Mouse (Mus musculus) naive thymus-derived CD4-positive, alpha-beta T cell, adult 2 months (primary cell): Measurements from ENCODE around the gene Mfsd4b4.
"Not testable (repeated sequence)": the region's sequence is repeated elsewhere in the genome, so short reads cannot be mapped to it uniquely, and the experiment has no call there.

ENCODE experiments used
- DNase-seq: peaks from one replicate; pipeline ENCODE4 v3.0.0-alpha.2; 2011; ENCODE audit warnings: low read depth

Mfsd4b4 gene

DNA sequence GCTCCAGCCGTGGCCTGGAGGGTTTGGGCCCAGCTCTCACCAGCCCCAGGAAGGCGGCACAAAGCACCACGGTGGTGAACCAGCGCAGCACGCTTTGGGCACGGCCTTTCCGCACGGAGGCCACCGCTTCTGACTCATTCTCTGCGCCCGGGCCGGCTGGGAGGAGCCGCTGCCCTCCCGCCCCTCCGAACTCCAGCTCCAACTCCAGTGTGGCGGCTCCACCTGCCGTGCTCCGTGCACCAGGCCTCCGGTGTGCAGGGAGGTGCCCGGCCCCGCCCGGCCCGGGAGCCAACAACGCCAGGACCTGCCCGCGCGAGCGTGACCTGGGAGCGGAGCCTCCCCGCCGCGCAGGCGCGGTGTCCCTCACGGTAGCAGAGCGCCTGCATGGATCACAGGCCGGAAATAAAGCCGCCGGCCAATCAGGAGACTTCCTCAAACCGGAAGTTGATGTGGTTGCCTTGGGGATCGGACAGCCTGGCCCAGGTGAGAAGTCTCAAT lies at the start of gene Mfsd4b4:
TSS of gene Mfsd4b4 (minus strand) at position 365 of the 498 bp plus-strand sequence.
- peak; percentile 85 for DNase-seq

GRCm38 (mm10) chr10:39947195-39947594 lies 48.2 kb upstream of the Mfsd4b4 start:
- not testable (repeated sequence) for DNase-seq

GRCm38 (mm10) chr10:39936553-39936952 lies 37.5 kb upstream of the Mfsd4b4 start:
- DNase-seq = no peak

GRCm38 (mm10) chr10:39926616-39927139 lies 27.6 kb upstream of the Mfsd4b4 start, which contains the start of gene Mfsd4b2:
Mfsd4b2 (minus strand) TSS chr10:39926923.
- no peak for DNase-seq

DNA sequence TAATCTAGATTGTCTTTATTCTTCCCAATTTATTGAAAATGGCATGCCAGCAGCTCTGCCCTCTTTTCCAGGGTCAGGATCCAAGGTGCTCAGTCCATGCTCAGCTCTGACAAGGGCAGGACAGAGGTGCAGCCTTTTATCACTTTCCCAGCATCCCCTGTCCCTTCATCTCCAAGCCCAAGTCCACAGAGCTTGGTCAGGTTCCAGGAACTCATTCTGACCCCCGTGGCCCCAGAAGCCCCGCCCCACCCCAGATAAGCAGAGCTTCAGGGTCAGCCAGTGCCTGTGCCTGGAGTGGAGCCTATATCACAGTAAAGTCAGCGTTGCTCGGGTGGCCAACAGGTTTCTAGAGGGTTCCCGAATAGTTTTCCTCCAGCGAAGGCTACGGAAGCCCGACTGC lies 25.5 kb upstream of the Mfsd4b4 start:
- DNase-seq = not testable (repeated sequence)

GRCm38 (mm10) chr10:39912616-39913015 lies 13.6 kb upstream of the Mfsd4b4 start:
- no peak for DNase-seq

DNA sequence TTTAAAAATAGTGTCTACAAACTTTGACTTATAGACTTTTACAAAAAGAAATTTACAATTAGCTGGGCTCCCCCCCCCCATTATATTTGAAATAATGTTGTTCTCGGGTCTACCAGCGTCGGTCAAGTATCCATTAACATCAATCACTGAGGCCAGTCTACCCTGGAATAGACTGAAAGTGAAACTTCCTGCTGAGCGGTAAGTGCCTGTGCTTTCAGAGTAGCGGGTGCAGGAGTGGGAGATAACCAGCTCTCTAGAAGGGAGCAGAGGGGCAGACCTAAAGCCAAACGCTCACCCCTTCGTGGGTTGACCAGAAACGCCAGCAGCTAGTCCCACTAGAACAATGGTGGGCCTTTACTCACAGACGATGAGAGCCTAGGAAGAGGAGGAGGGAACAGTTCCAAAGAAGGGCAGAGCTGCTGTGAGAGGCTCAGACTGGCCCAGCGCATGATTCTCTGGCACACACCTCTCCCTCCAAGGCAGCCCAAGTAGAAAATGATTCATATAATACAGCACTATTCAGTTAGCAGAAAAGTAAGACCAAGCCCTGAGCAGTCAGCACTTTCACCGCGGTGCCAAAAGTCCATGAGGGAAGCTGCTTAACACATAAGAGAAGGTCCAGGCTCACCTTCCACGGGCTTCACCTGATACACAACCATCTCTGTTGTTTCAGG lies 9.9 kb upstream of the Mfsd4b4 start:
- peak; percentile 22 for DNase-seq

- no peak for DNase-seq
These were observed 8.0 kb upstream of the Mfsd4b4 start for GRCm38 (mm10) chr10:39906799-39907658.

- no peak for DNase-seq
These were observed 5.2 kb upstream of the Mfsd4b4 start for GRCm38 (mm10) chr10:39904191-39904590.

GRCm38 (mm10) chr10:39896503-39896902 lies 2.5 kb downstream of the Mfsd4b4 start:
- no peak for DNase-seq

GRCm38 (mm10) chr10:39893702-39894697 lies 5.0 kb downstream of the Mfsd4b4 start:
- DNase-seq = no peak

DNA sequence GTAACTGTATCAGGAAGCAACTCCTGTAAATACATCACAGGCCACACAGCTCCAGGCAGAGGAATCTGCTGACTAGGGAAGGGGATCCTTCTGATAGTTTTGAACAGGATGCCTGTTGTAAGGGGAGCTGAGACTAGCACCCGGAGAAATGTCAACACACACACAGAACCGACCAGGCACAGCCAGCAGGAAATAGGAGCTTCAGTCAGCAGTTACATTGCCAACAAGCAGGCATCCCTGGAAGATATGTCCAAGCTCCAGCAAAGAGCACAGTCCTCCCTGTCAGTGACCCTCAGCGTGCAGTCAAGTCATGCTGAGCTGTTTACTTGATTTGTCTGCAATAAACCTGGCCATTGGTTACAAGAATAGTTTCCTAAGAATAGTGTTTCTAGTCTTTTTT lies 10.4 kb downstream of the Mfsd4b4 start:
- no peak for DNase-seq

DNA sequence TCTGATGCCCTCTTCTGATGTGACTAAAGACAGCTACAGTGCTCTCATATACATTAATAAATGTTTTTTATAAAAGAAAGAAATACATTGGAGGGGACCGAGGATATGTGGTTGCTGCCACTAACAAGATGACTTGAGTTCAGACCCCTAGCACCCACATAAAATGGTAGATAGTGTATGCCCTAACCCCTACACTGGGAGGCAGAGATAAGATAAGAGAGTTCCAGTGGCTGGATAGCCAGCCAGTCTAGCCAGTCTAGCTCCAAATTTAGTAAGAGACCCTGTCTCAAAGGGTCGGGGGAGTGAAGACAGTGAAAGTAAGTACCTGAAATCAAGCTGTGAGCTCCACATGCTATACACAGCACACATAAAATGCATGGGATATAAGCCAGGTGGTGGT lies 33.5 kb downstream of the Mfsd4b4 start:
- no peak for DNase-seq

DNA sequence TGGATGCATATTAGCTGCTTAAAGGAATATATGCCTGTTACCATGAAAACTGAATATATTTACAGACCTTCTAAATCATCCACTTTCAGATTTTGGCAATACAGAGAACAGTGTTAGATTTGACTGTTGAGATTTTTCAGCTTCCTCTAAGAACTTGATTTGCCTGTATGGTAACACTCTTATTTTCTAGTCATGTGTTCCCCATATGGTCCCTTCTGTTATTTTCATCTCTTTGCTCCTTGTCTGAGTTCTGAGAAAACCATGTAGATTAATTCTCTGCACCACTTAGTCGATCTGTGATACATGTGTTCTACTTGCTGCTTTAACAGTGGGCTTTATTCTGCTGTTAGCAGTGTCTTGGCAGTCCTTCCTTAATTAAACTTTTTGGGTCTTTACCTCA lies 56.4 kb downstream of the Mfsd4b4 start:
- DNase-seq = no peak
